Mouse (Mus musculus) megakaryocyte, adult 5-6 weeks (primary cell): ENCODE data around the gene Acadm. TPM values are rescaled to one million over a fixed set of nuclear protein-coding genes. Genes with fewer than 3 reads are reported as not detected.

Experiments
- ATAC-seq: 2 replicates; pipeline ENCODE4 v1.8.0; 2016; ENCODE audit warnings: mild to moderate bottlenecking, inconsistent platforms; ENCODE audit not compliant: poor library complexity, severe bottlenecking
- total RNA-seq, 2 experiments: library from RNA; stranded (forward) in 1 of 2; stranded (reverse) in 1 of 2; fragments of 153-499, 151-499 nt in 1 of 2; fragments of 221-1000, 200-1000 nt in 1 of 2; gene quantifications; 2 replicates each; pipeline versions ENCODE4 v1.2.3 to v1.2.4; 2015 to 2017

Gene Acadm
- 47.8 and 56.5 TPM in 2 replicates for total RNA-seq (2015)
- total RNA-seq (2017): 166 and 238 TPM in 2 replicates

DNA sequence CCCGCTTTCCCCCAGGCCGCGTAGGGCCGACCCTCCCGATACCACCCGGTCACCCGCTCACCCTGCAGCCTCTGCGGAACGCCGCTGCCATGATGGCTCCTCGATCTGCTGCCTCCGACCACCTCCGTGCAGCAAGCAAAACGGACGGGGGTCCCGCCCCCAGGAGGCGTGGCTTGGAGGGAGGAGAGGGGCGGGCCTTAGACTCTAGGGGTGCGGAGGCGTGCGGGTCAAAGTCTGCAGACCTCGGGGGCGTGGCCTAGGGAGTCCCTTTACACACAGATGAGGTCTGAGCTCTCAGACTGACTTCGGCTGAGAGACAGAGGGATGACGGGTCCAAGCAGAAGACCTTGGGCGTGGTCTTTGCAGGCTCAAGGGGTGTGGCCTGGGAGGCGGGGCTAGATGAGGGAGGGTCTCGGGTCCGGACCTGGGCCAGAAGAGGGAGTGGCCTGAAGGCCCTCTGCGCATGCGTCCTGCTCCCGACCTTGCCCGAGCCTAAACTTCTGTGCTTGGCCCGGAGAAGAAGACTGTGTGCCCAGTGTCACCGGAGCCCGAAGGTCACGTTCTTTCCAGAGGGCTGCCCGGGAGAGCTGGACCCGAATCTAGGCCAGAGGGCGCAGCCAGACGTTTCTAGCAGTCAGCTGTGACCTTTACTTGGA is at the start of gene Acadm:
Gene Acadm (minus strand): TSS at position 298 of the 656 bp plus-strand sequence.
- ATAC-seq: peak; percentile 87

DNA sequence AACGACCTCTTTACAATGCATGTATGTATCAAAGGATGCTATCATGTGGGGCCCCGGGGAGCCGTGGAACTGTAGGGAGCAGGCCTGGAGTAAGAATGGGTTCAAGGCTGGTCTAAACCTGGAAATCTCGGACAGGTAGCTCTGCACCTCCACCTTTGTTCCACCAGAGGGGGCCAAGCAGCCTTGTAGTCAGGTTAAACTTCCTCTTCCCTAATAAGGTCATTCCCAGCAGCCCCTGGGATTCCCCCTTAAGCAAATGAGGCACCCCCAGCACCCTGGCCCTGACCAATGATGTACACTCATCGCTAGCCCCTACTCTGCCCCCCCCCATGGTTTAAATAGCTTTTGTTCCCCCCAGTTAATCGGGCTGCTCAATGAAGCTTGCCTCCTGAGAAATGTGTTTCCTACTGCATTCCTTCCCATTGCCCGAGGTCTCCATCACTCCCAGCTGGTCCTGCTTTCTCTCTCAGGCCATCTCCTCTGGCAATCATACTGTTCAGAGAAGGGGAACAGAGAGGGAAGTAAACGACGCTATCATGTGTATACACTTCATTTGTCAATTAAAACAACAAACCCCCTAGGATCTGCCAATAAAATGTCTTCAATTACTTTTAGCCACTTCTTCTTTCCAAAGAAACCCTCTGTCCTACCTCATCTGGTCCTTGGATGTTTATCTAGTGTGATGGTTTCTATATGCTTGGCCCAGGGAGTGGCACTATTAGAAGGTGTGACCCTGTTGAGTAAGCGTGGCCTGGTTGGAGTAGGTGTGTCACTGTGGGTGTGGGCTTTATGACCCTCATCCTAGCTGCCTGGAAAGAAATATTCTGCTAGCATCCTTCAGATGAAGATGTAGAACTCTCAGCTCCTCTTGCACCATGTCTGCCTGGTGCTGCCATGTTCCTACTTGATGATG is 40.3 kb upstream of the Acadm start:
- ATAC-seq: peak; percentile 84

DNA sequence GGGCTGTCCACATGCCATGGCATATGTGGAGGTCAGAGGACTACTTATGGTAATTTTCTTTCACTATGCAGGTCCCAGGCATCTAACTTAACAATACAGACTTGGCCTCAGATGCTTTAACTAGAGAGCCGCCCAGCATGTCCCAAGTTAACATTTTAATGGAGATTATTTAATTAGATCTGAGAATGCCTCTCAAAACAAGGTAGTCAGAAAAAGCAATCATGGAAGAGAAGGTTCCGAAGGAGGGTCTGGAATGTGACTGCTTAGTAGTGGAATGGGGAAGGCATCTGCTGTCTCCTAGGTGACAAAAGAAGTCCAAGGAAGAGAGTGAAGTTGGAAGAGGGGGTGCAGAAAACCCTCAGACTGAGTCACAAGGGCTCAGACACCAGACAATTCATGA is 36.2 kb upstream of the Acadm start:
- no peak for ATAC-seq

DNA sequence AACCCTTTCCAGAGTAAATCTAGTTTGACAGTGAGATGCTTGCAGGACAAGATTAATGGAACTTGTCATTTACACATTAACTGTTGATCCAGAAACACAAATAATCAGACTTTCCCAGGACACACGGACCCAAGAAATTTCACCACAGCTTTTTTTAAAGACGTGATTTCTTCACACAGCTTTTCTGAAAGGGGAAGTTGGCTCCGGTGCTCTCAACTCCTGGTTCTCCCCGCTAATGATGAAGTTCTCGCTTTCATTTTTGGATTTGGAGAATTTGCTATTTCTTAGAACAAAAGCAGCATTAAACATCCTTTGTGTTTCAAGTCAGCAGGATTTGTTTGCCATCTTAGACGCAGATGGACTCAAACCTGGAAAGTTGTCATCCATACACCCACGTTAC is 31.4 kb upstream of the Acadm start:
- ATAC-seq: peak; percentile 72

DNA sequence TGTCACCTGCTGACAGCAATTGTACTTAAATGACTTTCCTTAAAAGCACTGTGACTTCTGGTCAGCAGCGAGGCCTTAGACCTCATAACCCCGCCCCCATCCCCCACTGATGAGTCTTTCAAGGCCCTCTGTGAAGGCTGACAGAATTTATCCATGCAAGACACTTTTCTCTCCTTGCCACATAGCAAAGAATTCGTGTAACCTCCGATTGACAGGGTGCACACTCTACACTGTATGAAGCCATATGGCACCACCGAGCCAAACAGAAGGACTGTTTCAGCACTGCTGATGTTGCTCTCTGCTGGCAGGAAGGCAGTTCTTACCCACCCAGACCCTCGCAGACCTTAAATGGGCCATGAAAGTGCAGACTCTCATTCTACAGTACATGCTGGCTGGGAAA is 30.6 kb upstream of the Acadm start:
- peak; percentile 19; the same call in 1 of the 2 replicates for ATAC-seq

DNA sequence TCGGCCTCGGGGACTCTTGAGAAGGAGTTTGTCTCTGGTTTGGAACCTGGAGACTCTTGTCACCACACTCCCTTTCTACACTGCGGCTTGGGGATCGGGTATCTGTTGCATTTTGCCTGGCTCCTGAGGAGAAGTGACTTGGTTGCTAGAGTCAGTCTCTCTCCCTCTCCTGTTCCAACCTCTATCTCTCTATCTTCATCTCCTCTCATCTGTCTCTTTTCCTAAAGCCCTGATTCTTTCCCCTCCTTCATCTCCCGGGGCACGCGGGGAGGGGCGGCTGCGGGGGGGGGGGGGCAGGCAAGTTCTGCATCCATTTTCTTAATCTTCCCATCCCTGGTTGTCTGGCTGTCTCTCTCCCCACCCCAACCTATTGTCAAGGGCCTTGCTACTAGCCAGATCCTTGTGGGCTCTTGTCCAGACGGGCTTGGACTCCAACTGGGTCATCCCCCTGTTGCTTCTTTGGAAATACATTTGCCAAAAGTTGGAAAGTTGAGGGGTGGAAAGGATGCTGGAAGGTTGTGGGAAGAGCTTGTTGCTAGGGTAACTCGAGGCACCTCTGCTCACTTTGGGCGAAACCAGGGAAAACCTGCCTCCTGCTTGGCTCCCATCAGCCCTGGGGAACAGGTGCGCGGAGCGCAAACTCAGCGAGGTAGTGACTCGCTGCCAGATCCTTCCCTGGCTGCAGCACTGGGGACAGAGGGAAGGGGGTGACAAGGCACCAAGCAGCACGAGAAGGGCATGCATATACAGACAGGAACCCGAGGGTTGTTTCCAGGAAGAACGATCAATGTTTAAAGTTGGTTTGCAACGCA is 29.7 kb upstream of the Acadm start:
- no peak for ATAC-seq

DNA sequence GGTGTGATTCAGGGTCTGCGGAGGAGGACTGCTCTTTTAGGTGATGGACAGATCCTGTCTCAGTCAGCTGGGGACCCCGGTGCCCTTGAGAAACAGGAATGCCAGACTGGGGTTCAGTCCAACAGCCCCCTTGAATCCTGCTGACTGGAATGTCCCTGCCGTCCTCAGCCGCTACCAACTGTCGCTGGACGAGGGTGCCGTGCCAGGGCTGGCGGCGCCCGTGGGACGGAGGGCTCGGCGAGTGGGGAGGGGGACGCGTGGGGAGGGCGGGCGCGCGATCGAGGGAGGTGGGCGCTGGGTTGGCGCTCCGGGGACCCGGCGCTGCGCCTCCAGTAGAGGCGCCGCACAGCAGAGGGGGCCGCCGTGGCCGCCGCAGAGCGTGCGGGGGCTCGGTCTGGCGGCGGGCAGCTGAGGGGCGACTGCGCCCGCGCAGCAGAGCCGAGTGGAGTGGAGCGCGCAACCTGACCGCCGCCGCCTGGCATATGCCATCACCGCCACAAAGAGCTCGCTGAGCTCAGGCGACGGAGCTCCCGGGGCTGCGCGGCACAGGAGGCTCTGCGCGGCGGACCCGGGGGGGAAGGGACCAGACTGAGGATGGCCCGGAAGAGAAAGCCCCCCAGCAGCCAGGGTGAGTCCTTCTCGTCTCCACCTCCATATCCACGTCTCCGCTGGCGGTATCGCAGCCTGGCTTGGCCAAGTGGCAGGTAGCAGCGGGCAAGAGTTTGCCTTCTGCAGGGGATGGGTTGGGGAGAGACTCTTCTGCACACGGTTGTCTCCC is 28.9 kb upstream of the Acadm start, which contains the start of gene Slc44a5:
Gene Slc44a5 (plus strand): TSS at position 266 of the 778 bp plus-strand sequence.
- peak; percentile 22; the same call in 1 of the 2 replicates for ATAC-seq

DNA sequence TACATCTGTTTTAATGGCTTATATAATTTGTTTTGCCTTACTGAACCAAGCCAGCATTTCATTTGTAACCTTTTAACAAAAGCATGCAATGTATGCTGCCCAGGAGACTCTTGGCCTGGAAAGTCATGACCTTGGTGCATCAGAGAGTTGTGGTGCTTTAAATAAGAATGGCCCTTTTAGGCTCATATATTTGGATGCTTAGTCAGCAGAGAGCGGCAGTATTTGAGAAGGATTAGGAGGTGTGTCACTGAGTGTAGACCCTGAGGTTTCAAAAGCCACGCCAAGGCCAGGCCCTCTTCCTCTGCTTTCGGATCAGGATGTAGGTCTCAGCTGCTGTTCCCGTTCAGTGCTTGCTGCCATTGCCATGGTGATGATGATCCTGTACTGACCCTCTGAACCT is 25.0 kb upstream of the Acadm start:
- no peak for ATAC-seq

DNA sequence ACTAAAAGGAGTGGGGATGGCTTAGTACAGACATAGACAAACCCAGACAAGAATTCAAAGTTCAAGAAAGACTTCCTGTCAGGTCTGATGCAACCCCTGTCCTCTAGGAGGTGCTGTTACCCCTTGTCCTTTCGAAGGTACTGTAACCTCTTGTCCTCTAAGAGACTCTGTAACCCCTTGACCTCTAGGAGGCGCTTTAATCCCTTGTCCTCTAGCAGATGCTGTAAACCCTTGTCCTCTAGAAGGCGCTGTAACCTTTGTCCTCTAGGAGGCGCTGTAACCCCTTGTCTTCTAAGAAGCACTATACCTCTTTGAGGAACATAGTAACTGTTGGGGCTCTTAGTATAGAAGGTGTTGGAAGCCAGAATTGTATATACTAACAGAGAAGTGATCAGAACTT is 24.1 kb upstream of the Acadm start:
- peak; percentile 87 for ATAC-seq

DNA sequence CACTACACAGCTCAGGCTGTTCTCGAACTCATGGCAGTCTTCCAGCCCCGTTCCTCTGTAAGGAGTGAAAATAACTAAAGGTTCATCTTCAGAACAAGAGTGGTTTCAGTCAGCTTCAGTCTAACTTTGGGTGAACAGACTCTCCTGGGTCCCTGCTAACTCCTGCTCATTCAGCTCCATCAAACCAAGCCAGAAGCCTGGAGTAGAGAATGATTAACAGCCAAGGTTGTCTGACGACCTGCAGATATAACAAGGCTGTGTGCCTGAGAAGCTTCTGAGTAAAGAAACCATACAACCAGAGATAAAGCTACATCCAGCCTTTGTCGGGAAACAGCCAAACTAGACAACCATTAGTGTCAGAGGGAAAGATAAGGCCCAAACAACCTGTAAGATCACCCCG is 23.0 kb upstream of the Acadm start:
- no peak for ATAC-seq

DNA sequence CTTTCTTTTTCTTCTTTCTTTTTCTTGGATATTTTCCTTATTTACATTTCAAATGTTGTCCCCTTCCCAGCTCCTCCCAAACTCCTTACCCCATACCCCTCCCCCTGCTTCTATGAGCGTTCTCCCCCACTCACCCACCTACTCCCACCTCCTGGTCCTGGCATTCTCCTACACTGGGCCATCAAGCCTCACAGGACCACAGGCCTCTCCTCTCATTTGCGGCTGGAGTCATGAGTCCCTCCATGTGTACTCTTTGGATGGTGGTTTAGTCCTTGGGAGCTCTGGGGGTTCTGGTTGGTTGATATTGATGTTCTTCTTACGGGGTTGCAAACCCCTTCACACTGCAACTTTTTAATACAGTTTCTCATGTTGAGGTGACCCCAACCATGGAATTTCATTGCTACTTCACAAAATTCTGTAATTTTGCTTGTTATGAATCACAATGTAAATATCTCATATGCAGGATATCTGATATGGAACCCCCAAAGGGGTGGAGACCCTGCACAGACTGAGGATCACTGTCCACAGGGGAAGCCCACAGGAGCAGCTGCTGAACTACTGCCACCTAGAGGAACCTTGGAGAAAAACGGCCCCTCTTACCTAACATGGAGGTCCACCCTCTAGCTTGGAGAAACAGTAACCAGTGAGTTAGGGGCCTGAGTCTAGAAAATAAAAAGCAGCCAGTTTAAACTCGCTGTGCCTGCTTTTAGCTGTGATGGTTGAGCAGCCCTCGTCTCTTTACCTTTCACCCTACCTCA is 17.4 kb upstream of the Acadm start:
- ATAC-seq: peak; percentile 70

DNA sequence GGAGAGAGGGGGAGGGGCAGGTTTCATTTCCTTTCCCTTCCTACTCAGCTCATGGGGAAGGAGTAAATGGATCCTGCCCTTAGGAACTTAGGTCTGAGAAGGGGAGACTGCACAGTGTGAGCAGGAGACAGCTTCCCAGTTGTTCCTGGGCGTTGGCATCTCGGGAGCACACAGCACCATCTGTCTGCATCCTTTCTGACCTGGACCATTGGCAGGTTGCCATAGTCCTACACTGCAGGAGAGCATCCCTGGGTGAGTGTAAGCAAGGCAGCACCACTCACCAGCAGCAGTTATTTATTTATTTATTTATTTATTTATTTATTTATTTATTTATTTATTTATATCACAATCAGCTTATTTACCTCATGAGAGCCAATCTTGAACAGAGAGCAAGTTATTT is 16.5 kb upstream of the Acadm start:
- ATAC-seq: no peak

DNA sequence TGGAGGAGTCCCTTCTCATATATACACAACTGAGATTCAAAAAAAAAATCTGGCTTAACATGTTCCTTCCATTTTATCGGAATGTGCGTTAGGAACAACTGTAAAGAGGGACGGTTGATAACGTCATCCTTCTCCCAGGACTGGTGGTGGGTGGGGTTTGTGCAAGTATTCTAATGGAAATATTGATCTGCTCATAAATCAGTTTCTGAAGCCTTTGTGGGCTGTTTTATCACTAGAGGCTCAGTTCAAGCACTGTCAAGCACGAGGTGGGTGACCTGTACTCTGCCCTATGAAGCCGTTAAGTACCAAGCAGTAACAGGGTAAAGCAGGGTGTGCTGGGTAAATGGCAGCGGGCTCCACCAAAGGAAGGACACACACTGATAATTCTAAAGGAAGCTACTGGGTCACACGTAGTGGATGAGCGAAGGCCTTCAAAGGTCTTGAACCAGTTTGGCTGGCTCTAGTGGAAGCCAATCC is 15.3 kb upstream of the Acadm start:
- no peak for ATAC-seq

DNA sequence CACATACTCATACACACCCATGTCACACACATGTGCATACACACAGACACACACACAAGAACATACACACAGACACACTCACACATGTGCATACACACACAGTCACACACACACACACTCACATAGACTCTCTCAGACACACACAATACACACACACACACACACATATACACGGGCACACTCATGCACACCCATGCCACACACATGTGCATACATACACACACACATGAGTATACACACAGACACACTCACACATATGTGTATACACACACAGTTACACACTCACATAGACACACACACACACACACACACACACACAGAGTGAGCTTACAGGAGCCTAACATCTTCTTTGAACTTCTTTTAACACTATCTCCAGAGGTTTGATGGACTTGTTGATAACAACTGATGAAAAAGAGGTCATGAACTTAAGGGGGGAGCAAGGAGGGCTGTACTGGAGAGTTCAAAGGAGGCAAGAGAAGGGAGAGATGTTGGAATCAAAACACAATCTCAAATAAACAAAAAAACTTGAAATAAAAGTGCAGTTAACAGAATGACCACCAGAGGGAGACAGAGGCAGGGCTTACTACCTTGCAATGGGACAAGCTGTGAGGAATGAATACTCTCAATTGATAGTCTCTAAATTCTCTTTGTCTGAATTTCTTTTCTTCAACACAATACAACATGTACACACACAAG is 14.8 kb upstream of the Acadm start:
- ATAC-seq: peak; percentile 75

DNA sequence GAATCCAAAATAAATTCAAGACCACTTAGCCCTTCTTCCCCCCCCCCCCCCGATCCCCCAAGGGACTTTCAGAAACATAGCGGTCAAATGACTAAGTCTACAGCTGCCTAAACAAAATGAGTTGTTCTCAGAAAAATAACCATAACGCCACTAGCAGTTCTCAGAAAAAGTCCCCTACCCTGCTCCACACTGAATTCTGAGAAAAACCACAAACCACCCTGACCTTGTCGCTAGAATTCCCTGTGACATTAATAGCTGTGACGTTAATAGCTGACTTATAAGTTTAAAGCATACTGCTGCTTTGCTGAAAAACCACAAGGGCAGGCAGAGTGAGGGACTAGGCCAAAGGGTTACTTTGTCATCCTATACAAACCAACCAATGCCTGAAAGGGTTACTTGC is 13.5 kb upstream of the Acadm start:
- no peak for ATAC-seq

DNA sequence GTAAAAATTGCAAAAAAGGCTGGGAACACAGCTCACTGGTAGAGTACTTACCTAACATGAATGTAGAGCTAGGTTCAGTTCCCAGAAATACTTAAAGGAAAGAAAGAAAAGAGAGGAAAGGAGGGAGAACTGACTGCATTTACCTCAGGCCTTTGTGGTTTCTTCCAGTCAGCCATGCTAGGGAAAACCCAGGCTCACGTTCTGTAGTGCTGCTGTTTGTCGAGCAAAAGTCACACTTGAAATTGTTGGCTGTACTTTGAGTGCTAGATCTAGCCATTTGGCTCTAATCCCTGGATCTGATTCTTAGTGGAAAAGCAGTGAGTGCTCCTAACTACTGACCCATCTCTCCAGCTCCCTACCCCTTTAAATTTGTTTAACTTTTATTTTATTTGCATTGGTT is 3.7 kb upstream of the Acadm start:
- no peak for ATAC-seq

DNA sequence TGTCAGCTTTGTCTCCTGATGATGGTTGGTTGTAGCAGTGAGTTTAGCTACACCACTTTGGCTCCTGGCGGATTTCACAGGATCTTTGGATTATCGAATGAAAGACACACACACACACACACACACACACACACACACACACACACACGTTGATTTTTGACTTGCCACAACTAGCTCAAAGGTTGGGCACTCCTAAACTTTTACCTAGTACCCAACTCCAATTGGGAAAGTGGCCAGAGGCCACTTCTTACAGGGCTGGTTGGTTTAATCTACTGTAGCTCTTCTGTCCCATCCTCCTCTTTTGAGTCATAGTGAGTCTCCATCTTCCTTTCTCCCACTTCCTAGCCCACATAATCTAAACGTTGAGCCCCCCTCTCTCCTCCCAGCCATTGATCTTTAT is 2.8 kb upstream of the Acadm start:
- ATAC-seq: no peak

DNA sequence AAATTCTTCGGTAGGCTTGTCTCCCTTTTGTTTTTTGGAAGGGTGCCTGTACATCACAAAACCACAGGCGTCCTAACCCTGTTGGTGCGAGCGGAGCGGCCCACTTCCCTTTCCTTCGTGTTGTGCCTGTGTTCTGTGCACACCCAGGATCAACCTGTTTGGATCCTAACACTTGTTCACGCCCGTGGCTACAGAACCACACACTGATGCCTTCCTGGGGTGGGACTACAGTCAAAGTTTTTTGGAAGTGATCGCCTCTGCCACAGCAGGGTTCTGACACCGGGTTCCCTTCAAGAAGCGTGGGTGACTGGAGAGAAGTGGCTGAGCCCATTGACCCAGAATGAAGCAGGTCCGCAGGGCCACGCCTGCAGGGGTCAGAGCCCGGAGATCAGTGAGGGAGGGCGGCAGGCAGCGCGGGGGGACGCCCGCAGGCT is 514 bp downstream of the Acadm start:
- peak; percentile 59 for ATAC-seq
